Mouse (Mus musculus): ENCODE measurements around the gene Fpgs.

DNA sequence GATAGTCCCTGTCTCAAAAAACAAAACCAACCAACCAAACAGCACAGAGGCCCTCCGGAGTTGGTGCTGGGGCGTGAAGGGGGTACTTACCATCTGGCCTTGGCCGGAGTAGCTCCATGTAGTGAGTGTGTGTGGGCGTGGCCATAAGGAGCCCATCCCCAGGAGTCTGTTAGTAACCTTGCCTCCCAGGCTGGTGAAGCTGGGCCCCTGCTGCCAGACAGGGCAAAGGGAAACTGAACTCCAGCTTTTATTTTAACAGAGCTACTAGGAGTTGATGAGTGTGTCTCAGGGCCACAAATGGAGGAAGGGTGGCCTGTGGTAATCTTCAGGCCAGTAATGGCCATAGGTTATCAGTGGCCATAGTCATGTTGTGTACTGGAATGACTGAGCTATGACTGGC lies 30.5 kb upstream of the Fpgs start:
- TF ChIP-seq CTCF (IDR thresholded peaks at IDR 0.05; ENCODE audit: extremely low read depth, insufficient read length, insufficient replicate concordance, low read depth, low read length) (no peak), POLR2A (IDR thresholded peaks at IDR 0.05; ENCODE audit: low read depth, low read length) (no peak)

Data from small intestine, adult 2 months (tissue).